Mouse (Mus musculus): Measurements from ENCODE around the gene Erich4. TPM values are rescaled to one million over a fixed set of nuclear protein-coding genes. Genes with fewer than 3 reads are reported as not detected.

The Erich4 gene
- polyA plus RNA-seq, 1 experiment from 2014 or later, result not detected

DNA sequence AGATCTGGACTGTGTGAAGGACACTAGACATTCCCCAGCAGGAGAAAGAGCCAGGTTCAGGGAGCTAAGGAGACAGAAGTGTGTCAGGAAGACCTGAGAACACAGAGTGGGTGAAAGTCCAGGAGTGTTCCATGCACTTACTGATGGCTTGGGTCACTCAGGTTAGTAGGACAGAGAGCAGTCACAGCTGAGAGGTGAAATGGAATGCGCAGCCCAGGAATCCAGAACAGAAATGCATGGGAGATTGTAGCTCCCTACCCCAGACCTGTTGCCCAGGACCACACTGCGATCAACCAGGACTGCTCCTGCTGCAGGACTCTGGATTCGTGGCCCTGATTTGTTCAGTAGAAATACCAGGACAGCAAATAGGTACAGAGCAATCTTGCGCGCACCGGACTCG lies 47.0 kb downstream of the Erich4 start:
- Histone ChIP-seq H3K36me3 (no peaks in the 10 kb centered on the region), H3K9me3 (peaks cover 3% of the 10 kb centered on the region; the same call in 1 of the 2 replicates), H3K27me3 (no peaks in the 10 kb centered on the region), H3K4me2 (replicated peaks) (no peak overlapping the region), H3K4me1 (replicated peaks) (no peaks in the 10 kb centered on the region), H3K9ac (replicated peaks) (no peak overlapping the region), H3K27ac (no peak overlapping the region), H3K4me3 (replicated peaks) (no peak overlapping the region)
- no peak for ATAC-seq
- WGBS, result 95% methylated on average over 7 of the region's 7 CpGs

Other genes with a start within 250 kb of the Erich4 start
- 0.32 TPM in 1 of 2 replicates, not detected in the other for gene Cnfn, start 246.2 kb downstream of the Erich4 start, polyA plus RNA-seq (2015; fragmentation: Nextera tagmentation; extraction: Ambion mirVana)
- 8.4 and 9.9 TPM in 2 replicates for gene Lipe, start 217.2 kb downstream of the Erich4 start, polyA plus RNA-seq (2015; fragmentation: Nextera tagmentation; extraction: Ambion mirVana)
- 0.51 and 0.73 TPM in 2 replicates for gene Cxcl17, start 203.0 kb downstream of the Erich4 start, polyA plus RNA-seq (2015; fragmentation: Nextera tagmentation; extraction: Ambion mirVana)
- gene Ceacam1, start 138.3 kb downstream of the Erich4 start, polyA plus RNA-seq (2015; fragmentation: Nextera tagmentation; extraction: Ambion mirVana), result 0.34 and 0.43 TPM in 2 replicates
- gene Ceacam2, start 76.0 kb downstream of the Erich4 start, polyA plus RNA-seq (2015; fragmentation: Nextera tagmentation; extraction: Ambion mirVana), result not detected in 2 replicates
- 31.5 and 34.2 TPM in 2 replicates for gene Dmac2, start 3.5 kb upstream of the Erich4 start, polyA plus RNA-seq (2015; fragmentation: Nextera tagmentation; extraction: Ambion mirVana)
- gene B3gnt8, start 10.8 kb upstream of the Erich4 start, polyA plus RNA-seq (2015; fragmentation: Nextera tagmentation; extraction: Ambion mirVana), result 0.55 and 0.57 TPM in 2 replicates
- gene Bckdha, start 43.1 kb upstream of the Erich4 start, polyA plus RNA-seq (2015; fragmentation: Nextera tagmentation; extraction: Ambion mirVana), result 47.9 and 50.5 TPM in 2 replicates
- gene Exosc5, start 43.3 kb upstream of the Erich4 start, polyA plus RNA-seq (2015; fragmentation: Nextera tagmentation; extraction: Ambion mirVana), result 44.2 and 44.8 TPM in 2 replicates
- gene Tmem91, start 59.3 kb upstream of the Erich4 start, polyA plus RNA-seq (2015; fragmentation: Nextera tagmentation; extraction: Ambion mirVana), result 8.8 and 9.7 TPM in 2 replicates
- gene B9d2, start 64.9 kb upstream of the Erich4 start, polyA plus RNA-seq (2015; fragmentation: Nextera tagmentation; extraction: Ambion mirVana), result 40.3 and 41.4 TPM in 2 replicates
- 0.59 and 1.2 TPM in 2 replicates for gene Tgfb1, start 71.1 kb upstream of the Erich4 start, polyA plus RNA-seq (2015; fragmentation: Nextera tagmentation; extraction: Ambion mirVana)
- gene Ccdc97, start 103.2 kb upstream of the Erich4 start, polyA plus RNA-seq (2015; fragmentation: Nextera tagmentation; extraction: Ambion mirVana), result 29.9 and 35.9 TPM in 2 replicates
- gene Hnrnpul1, start 138.9 kb upstream of the Erich4 start, polyA plus RNA-seq (2015; fragmentation: Nextera tagmentation; extraction: Ambion mirVana), result 53.5 and 56.2 TPM in 2 replicates
- 17.5 and 18.9 TPM in 2 replicates for gene Axl, start 172.8 kb upstream of the Erich4 start, polyA plus RNA-seq (2015; fragmentation: Nextera tagmentation; extraction: Ambion mirVana)
- gene Cyp2s1, start 201.0 kb upstream of the Erich4 start, polyA plus RNA-seq (2015; fragmentation: Nextera tagmentation; extraction: Ambion mirVana), result 0.84 and 1.0 TPM in 2 replicates